Comparison of ENCODE assay signal across 12 mouse cellular contexts in the genomic region with DNA sequence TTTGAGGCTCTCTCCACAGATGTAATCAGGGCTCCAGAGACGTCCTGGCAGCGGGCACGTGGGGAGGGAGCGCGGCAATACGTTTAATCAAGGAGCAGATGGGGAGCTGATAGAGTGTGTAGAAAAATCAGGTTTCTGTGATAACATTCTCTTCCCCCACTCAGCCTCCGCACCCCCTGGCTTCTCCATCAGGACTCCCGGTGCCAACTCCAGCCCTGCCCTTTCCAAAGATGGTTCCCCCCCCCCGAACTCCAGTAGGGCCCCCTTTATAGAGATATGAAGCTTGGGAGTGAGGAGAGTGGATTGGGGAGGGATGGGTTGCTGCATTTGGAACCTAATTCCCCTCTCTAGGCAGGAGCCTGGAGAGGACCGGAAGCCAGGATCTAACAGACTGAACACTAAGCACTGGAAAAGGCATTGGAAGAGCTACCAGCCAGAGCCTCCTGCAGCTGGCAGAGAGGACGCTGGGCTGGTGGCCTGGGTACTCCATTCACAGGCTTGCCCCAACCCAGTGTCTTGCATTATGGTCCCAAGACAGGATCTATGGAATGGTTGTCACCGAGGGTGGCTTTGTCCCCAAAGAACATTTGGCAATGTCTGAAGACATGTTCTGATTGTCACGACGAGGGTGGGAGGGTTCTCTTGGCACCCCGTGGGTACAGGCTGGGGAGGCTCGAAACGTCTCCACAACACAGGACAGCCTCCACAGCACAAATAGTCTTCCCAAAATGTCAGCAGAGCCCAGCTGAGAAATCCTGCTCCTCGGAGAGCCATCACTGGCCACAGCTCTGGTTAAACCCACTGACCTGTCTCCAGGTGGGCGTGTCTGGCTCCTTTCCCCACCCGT.
DNase-seq lines count a peak whose midpoint lies in the region; ATAC-seq and TF ChIP-seq lines count a peak whose summit lies in the region.
"Had no signal": no experiment of that assay in that cellular context is flagged by ENCODE, and none has a peak within 500 bp of the region (broad histone marks: within the 10 kb centered on the region; RNA-seq: fewer than 3 reads in every experiment).

No protein-coding gene starts in this region.

- TF ChIP-seq EP300 in lung, postnatal 0 days (IDR thresholded peaks at IDR 0.05): no peak

- DNase-seq in left cerebral cortex, adult 2 months (ENCODE audit: extremely low spot score in 1 of 2, low spot score in 2 of 2): peak; percentile 24 to 32
- no peak for DNase-seq in left cerebral cortex, postnatal 4 days
- peak; percentile 34 to 78 for DNase-seq in left cerebral cortex, postnatal 14 days (ENCODE audit: low spot score in 2 of 2)
- DNase-seq in right cerebral cortex, postnatal 36 days (ENCODE audit: low spot score in 2 of 2): peak; percentile 54 to 59
- no peak for DNase-seq in cerebellum, adult 18-20 months
- no peak for DNase-seq in lung, postnatal 0 days (ENCODE audit: low spot score)
- DNase-seq in spleen, postnatal 10 days (ENCODE audit: low spot score in 2 of 2): no peak
- DNase-seq: adrenal gland, adult 8-10 months; liver, embryonic 13.5 days had no signal

- H3K9ac ChIP-seq in hindbrain, embryonic 15.5 days: no peak overlapping the region
- H3K9ac ChIP-seq in lung, postnatal 0 days (replicated peaks; ENCODE audit: low read depth): no peak overlapping the region
- H3K9ac ChIP-seq: liver, embryonic 13.5 days had no signal

- no peak for TF ChIP-seq CTCF in left cerebral cortex, adult 2 months (IDR thresholded peaks at IDR 0.05)
- TF ChIP-seq CTCF in lung, postnatal 0 days (IDR thresholded peaks at IDR 0.05): no peak

- H3K4me3 ChIP-seq in left cerebral cortex, adult 2 months: no peak overlapping the region
- no peak overlapping the region for H3K4me3 ChIP-seq in hindbrain, embryonic 15.5 days
- no peak overlapping the region for H3K4me3 ChIP-seq in lung, postnatal 0 days (ENCODE audit: low read depth, low read length)
- H3K4me3 ChIP-seq: heart, embryonic 10.5 days; liver, embryonic 13.5 days had no signal

- 69% methylated on average over 20 of the region's 20 CpGs for WGBS in hindbrain, embryonic 15.5 days
- 74% methylated on average over 20 of the region's 20 CpGs for WGBS in lung, postnatal 0 days

- peaks cover 28% of the 10 kb centered on the region for H3K4me1 ChIP-seq in hindbrain, embryonic 15.5 days (replicated peaks)
- no peaks in the 10 kb centered on the region for H3K4me1 ChIP-seq in lung, postnatal 0 days (ENCODE audit: insufficient read depth, low read depth, low read length)

- no peaks in the 10 kb centered on the region for H3K27me3 ChIP-seq in hindbrain, embryonic 15.5 days
- 0 out of 2 replicates have a peak, but pooled peaks cover 3% of the 10 kb centered on the region for H3K27me3 ChIP-seq in lung, postnatal 0 days (replicated peaks; ENCODE audit: insufficient read depth, low read length)
- H3K27me3 ChIP-seq: liver, embryonic 13.5 days had no signal

- H3K9me3 ChIP-seq in hindbrain, embryonic 15.5 days: no peaks in the 10 kb centered on the region
- no peaks in the 10 kb centered on the region for H3K9me3 ChIP-seq in lung, postnatal 0 days (ENCODE audit: low read length)
- H3K9me3 ChIP-seq: heart, embryonic 10.5 days; liver, embryonic 13.5 days had no signal

- no peak for ATAC-seq in hindbrain, embryonic 15.5 days (ENCODE audit: low FRiP score, low read depth)
- ATAC-seq in lung, postnatal 0 days: no peak

- intact Hi-C loops in left cerebral cortex, adult 2 months (cut with DNase I): loop anchor here (5.0 kb wide), 1 partner anchor 83 kb away; no protein-coding TSS in a partner anchor
- intact Hi-C loops in left cerebral cortex, postnatal 4 days (cut with DNase I): no loop called here
- intact Hi-C loops in left cerebral cortex, postnatal 14 days (cut with DNase I): loop anchor here (2.0 to 5.0 kb wide), 2 partner anchors 86 to 218 kb away; partner anchors contain the start of gene Sdk2

- no peaks in the 10 kb centered on the region for H3K36me3 ChIP-seq in hindbrain, embryonic 15.5 days
- H3K36me3 ChIP-seq in lung, postnatal 0 days (ENCODE audit: insufficient read depth, low read length): no peaks in the 10 kb centered on the region
- H3K36me3 ChIP-seq: heart, embryonic 10.5 days; liver, embryonic 13.5 days had no signal

- H3K4me2 ChIP-seq in hindbrain, embryonic 15.5 days: no peak overlapping the region
- H3K4me2 ChIP-seq in lung, postnatal 0 days (replicated peaks; ENCODE audit: low read depth, low read length): no peak overlapping the region
- H3K4me2 ChIP-seq: liver, embryonic 13.5 days had no signal

- peak overlapping the region; percentile 55; the same call in 1 of the 2 replicates for H3K27ac ChIP-seq in left cerebral cortex, adult 2 months
- peak overlapping the region; percentile 3; the same call in 1 of the 2 replicates for H3K27ac ChIP-seq in hindbrain, embryonic 15.5 days (replicated peaks)
- H3K27ac ChIP-seq in lung, postnatal 0 days (ENCODE audit: low read length): no peak overlapping the region
- H3K27ac ChIP-seq: heart, embryonic 10.5 days; liver, embryonic 13.5 days; macrophage had no signal

Comparison
In these comparisons a context has a peak if more than half of its experiments do, and no peak if none do; other contexts are left out.
1. DNase-seq: peak in left cerebral cortex, adult 2 months (2 of 2), left cerebral cortex, postnatal 14 days (2 of 2) and right cerebral cortex, postnatal 36 days (2 of 2); none in left cerebral cortex, postnatal 4 days (single experiment), cerebellum, adult 18-20 months (0 of 2), lung, postnatal 0 days (single experiment) and spleen, postnatal 10 days (0 of 2).